Mouse (Mus musculus): ENCODE measurements around the gene Gkn1.

- no peak for TF ChIP-seq ZNF384 (IDR thresholded peaks at IDR 0.05; ENCODE audit: low read depth, low read length)
- no peak for TF ChIP-seq ZC3H11A (IDR thresholded peaks at IDR 0.05; ENCODE audit: borderline replicate concordance, low read depth, low read length)
- TF ChIP-seq HCFC1 (IDR thresholded peaks at IDR 0.05; ENCODE audit: borderline replicate concordance, insufficient read depth, low read length), result no peak
- no peak for TF ChIP-seq CHD2 (IDR thresholded peaks at IDR 0.05; ENCODE audit: low read depth, low read length)
- no peak for TF ChIP-seq MAFK (IDR thresholded peaks at IDR 0.05; ENCODE audit: insufficient read depth, low read depth, low read length)
Observed at GRCm38 (mm10) chr6:87304486-87304885, 46.3 kb downstream of the Gkn1 start.
